Mouse (Mus musculus) liver, embryonic 14.5 days (tissue): ENCODE measurements at regions not wholly inside any gene's neighbourhood (a gene's known extent, or its start where the extent isn't known, plus 50 kb on each side); places are given as distances from the start of the nearest gene placed in this dataset.

Source experiments
- ATAC-seq: fragments of 200-750 bp; cut with Nextera tagmentation; 2 replicates; pipeline ENCODE4 v1.8.0; 2017; ENCODE audit warnings: moderate number of reproducible peaks, mild to moderate bottlenecking, moderate library complexity; ENCODE audit not compliant: insufficient read depth
- DNase-seq, 3 experiments: peaks; one replicate each; pipeline ENCODE4 v3.0.0-alpha.2; 2012 to 2013; ENCODE audit warnings: low read depth in 3 of 3, low spot score in 3 of 3
- H3K27ac ChIP-seq: fragments of 300-500 bp; sonication (generic); 2 replicates; pipeline ENCODE4 v1.5.1; 2014; ENCODE audit warnings: moderate library complexity, mild to moderate bottlenecking, control low read depth, inconsistent platforms
- H3K27me3 ChIP-seq: fragments of 300-500 bp; sonication (generic); 2 replicates; pipeline ENCODE4 v1.6.1; 2014; ENCODE audit warnings: mild to moderate bottlenecking, low read length, moderate library complexity; ENCODE audit not compliant: control insufficient read depth, insufficient read depth
- H3K36me3 ChIP-seq: fragments of 300-500 bp; sonication (generic); replicated peaks from 2 replicates; pipeline ENCODE4 v1.6.1; 2014; ENCODE audit warnings: low read depth; ENCODE audit not compliant: control insufficient read depth, insufficient read depth
- H3K4me1 ChIP-seq, 2 experiments: fragments of 200-500 bp in 1 of 2; fragments of 300-500 bp in 1 of 2; sonication (generic) in 1 of 2; replicated peaks; 2 replicates each; pipeline ENCODE4 v1.6.1; 2012 to 2014; ENCODE audit warnings: antibody characterized with exemption in 1 of 2, inconsistent platforms in 1 of 2, low read length in 1 of 2; ENCODE audit not compliant: control insufficient read depth in 2 of 2, insufficient read depth in 2 of 2
- H3K4me2 ChIP-seq: fragments of 300-500 bp; sonication (generic); 2 replicates; pipeline ENCODE4 v1.6.1; 2014; ENCODE audit warnings: low read depth, mild to moderate bottlenecking, control low read depth, moderate library complexity
- H3K4me3 ChIP-seq, 2 experiments: fragments of 200-500 bp in 1 of 2; fragments of 300-500 bp in 1 of 2; sonication (generic) in 1 of 2; 2 replicates each; pipeline ENCODE4 v1.5.1; 2012 to 2014; ENCODE audit warnings: low read depth in 2 of 2, low read length in 2 of 2, mild to moderate bottlenecking in 2 of 2, control low read depth in 1 of 2, inconsistent platforms in 1 of 2, moderate library complexity in 1 of 2; ENCODE audit not compliant: insufficient read depth in 1 of 2
- H3K9ac ChIP-seq: fragments of 300-500 bp; sonication (generic); replicated peaks from 2 replicates; pipeline ENCODE4 v1.6.1; 2014; ENCODE audit warnings: mild to moderate bottlenecking, control low read depth, moderate library complexity
- H3K9me3 ChIP-seq: fragments of 300-500 bp; sonication (generic); 2 replicates; pipeline ENCODE4 v1.6.1; 2016; ENCODE audit warnings: low read length, mixed read lengths; ENCODE audit not compliant: control insufficient read depth
- CTCF ChIP-seq: IDR thresholded peaks from 2 replicates; pipeline ENCODE4 v1.5.1; 2016; ENCODE audit warnings: antibody characterized with exemption, low read depth, control low read depth
- EP300 ChIP-seq: IDR thresholded peaks from 2 replicates; pipeline ENCODE4 v1.6.1; 2016; ENCODE audit warnings: antibody characterized with exemption, low read depth
- WGBS: fragments of 180-500 bp; shearing (Covaris S2); extraction: QIAGEN DNeasy Blood & Tissue Kit; methylation state at CpG from one replicate; pipeline ENCODE4 v1.1.7; 2014; ENCODE audit not compliant: insufficient replicate concordance; 5-methylcytosine and 5-hydroxymethylcytosine counted together

DNA sequence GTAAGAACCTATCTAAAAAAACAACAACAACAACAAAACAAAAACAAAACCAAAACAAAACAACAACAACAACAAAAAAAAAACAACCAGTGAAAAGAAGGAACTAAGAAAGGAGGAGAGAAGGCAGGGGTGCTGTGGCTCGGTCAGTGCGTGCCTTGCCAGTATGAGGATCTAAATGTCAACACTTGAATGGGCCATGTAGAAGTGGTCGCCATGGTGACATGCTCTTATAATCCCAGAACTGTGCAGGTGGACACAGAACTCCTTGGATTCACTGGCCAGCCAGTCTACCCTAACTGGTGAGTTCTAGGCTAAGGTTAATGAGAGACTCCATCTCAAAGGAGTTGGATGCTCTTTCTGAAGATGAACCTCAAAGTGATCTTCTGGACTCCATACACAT, 267.7 kb downstream of the Zfp704 start:
- ATAC-seq, result no peak
- WGBS, result 71% methylated on average over 3 of the region's 3 CpGs
- Histone ChIP-seq H3K27ac (no peak overlapping the region), H3K4me3 (no peak overlapping the region), H3K9ac (no peak overlapping the region), H3K4me2 (no peak overlapping the region), H3K4me1 (peaks cover 0 to 3% of the 10 kb centered on the region in 2 experiments; a peak in 1 of 4 replicates), H3K27me3 (peaks cover 14% of the 10 kb centered on the region), H3K9me3 (no peaks in the 10 kb centered on the region), H3K36me3 (no peaks in the 10 kb centered on the region)
- no peak for DNase-seq
- TF ChIP-seq CTCF, result no peak

DNA sequence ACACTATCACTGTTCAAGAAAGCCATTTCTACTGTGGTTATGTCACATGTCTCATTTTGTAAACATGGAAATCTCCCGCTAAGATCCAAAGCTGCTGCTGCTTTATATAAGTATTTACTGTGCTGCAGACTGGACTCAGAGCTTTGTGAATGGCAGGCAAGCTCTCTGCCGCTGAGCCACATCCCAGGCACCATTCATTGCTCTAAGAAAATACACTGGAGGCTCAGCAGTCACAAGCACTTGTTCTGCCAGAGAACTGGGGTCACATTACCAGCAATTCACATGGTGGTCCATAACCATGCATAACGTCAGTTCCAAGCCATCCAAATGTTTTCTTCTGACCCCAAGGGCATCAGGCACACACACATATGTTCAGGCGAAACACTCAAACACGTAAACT, 268.2 kb downstream of the Zfp704 start:
- TF ChIP-seq EP300, result no peak
- TF ChIP-seq CTCF, result no peak
- Histone ChIP-seq H3K36me3 (no peaks in the 10 kb centered on the region), H3K9me3 (no peaks in the 10 kb centered on the region), H3K27ac (no peak overlapping the region), H3K4me2 (no peak overlapping the region), H3K4me3 (no peak overlapping the region), H3K4me1 (peaks cover 0 to 3% of the 10 kb centered on the region in 2 experiments; a peak in 1 of 4 replicates), H3K9ac (no peak overlapping the region), H3K27me3 (peaks cover 9% of the 10 kb centered on the region)
- DNase-seq, result no peak
- 57% methylated on average over 5 of the region's 5 CpGs for WGBS
- no peak for ATAC-seq

DNA sequence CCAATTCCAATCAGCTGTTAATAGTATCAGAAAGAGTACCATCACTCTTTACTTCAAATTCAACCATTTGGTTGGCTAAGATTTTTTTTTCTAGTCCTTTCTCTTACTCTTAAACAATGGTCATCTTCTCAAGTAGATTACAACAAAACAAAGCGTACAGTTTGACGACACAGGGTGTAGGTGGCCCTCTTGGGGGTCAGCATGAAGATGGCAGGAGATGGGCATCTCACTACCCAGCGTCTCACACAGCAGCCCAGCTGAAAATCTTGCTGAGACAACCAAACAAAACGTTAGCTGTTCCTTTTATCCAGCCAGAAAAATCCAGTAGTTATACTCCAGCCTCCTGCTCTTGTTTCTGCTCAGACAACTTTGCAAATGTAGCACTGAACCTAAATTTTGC, 268.6 kb downstream of the Zfp704 start:
- ATAC-seq, result no peak
- H3K4me2 ChIP-seq, result peak overlapping the region; percentile 30
- 31% methylated on average over 4 of the region's 4 CpGs for WGBS
- H3K27ac ChIP-seq, result no peak overlapping the region
- no peak for DNase-seq
- no peaks in the 10 kb centered on the region for H3K36me3 ChIP-seq
- H3K9me3 ChIP-seq, result no peaks in the 10 kb centered on the region
- TF ChIP-seq CTCF, result no peak
- no peak for TF ChIP-seq EP300
- no peak overlapping the region for H3K9ac ChIP-seq
- H3K27me3 ChIP-seq, result peaks cover 5% of the 10 kb centered on the region
- peaks cover 0 to 3% of the 10 kb centered on the region in 2 experiments; a peak in 1 of 4 replicates for H3K4me1 ChIP-seq
- no peak overlapping the region for H3K4me3 ChIP-seq

DNA sequence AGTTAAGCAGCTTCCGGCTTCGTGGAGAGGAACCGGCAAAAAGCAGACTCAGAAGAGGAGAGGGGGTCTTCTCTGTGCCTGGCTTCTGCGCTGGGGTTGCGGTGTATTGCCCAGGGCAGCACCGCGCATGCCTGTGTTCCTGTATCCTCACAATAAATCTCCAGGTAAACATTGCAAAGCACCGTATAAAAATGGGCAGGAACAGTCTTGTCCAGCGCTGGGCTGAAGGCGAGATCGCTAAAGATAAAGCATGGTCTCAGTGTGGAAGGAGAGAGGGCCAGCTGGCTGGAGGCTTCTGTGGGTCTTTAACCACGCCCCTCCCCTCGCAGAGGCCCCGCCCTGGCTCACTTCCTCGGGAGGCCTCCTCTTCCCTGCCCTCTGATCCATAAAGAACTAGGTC, 269.1 kb downstream of the Zfp704 start:
- no peaks in the 10 kb centered on the region for H3K9me3 ChIP-seq
- ATAC-seq (no peak), DNase-seq (no peak)
- 2% methylated on average over 15 of the region's 15 CpGs for WGBS
- H3K9ac ChIP-seq, result no peak overlapping the region
- 0 out of 4 replicates have a peak, but pooled peaks cover 0 to 3% of the 10 kb centered on the region in 2 experiments for H3K4me1 ChIP-seq
- no peak for TF ChIP-seq EP300
- no peak for TF ChIP-seq CTCF
- 0 out of 4 replicates have a peak overlapping the region, but pooled peaks of 1 of the 2 experiments have one; percentile 3 for H3K4me3 ChIP-seq
- peaks cover 2% of the 10 kb centered on the region for H3K27me3 ChIP-seq
- no peak overlapping the region for H3K27ac ChIP-seq
- H3K4me2 ChIP-seq, result peak overlapping the region; percentile 30
- no peaks in the 10 kb centered on the region for H3K36me3 ChIP-seq

DNA sequence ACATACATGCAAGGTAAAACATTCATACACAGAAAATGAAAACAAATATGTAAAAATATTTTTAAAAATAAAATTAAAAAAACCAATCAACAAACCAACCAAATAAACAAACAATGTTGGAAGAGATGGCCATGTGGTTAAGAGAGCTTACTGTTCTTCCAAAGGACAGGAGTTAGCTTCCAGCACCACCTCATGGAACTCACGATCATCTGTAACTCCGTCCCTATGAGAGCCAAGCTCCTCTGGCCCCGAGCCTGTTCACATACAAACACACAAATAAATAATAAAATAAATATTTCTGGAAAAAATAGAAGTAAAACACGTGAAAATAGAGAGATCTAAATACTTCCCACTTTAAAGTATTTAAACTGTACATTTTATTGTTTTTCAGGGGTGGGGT, 269.5 kb downstream of the Zfp704 start:
- ATAC-seq, result no peak
- no peak for DNase-seq
- Histone ChIP-seq H3K4me1 (0 out of 4 replicates have a peak, but pooled peaks cover 0 to 3% of the 10 kb centered on the region in 2 experiments), H3K4me2 (peak overlapping the region; percentile 30), H3K27me3 (no peaks in the 10 kb centered on the region; the same call in none of the 2 replicates), H3K36me3 (no peaks in the 10 kb centered on the region), H3K4me3 (no peak overlapping the region), H3K9me3 (no peaks in the 10 kb centered on the region), H3K9ac (no peak overlapping the region), H3K27ac (no peak overlapping the region)
- TF ChIP-seq CTCF, result no peak
- TF ChIP-seq EP300, result no peak
- 22% methylated on average over 4 of the region's 4 CpGs for WGBS
